Mouse (Mus musculus): ENCODE measurements at regions not wholly inside any gene's neighbourhood (a gene's known extent, or its start where the extent isn't known, plus 50 kb on each side); places are given as distances from the start of the nearest gene placed in this dataset.

GRCm38 (mm10) chr1:42231091-42231490 lies 464.5 kb upstream of the Pou3f3 start:
- DNase-seq (ENCODE audit: low read depth, low spot score): no peak

GRCm38 (mm10) chr1:42231897-42232296 lies 463.7 kb upstream of the Pou3f3 start:
- no peak for DNase-seq (ENCODE audit: low read depth, low spot score)

GRCm38 (mm10) chr1:42232716-42233115 lies 462.9 kb upstream of the Pou3f3 start:
- DNase-seq (ENCODE audit: low read depth, low spot score): no peak

GRCm38 (mm10) chr1:42233289-42233688 lies 462.3 kb upstream of the Pou3f3 start:
- DNase-seq (ENCODE audit: low read depth, low spot score): no peak

- DNase-seq (ENCODE audit: low read depth, low spot score): no peak
These were observed 459.0 kb upstream of the Pou3f3 start for GRCm38 (mm10) chr1:42236466-42237010.

- DNase-seq (ENCODE audit: low read depth, low spot score): no peak
These were observed 457.2 kb upstream of the Pou3f3 start for GRCm38 (mm10) chr1:42238408-42238807.

GRCm38 (mm10) chr1:42241172-42241571 lies 454.4 kb upstream of the Pou3f3 start:
- no peak for DNase-seq (ENCODE audit: low read depth, low spot score)

GRCm38 (mm10) chr1:42241601-42242220 lies 453.9 kb upstream of the Pou3f3 start:
- no peak for DNase-seq (ENCODE audit: low read depth, low spot score)

- DNase-seq (ENCODE audit: low read depth, low spot score): no peak
These were observed 452.7 kb upstream of the Pou3f3 start for GRCm38 (mm10) chr1:42242586-42243457.

- no peak for DNase-seq (ENCODE audit: low read depth, low spot score)
These were observed 452.1 kb upstream of the Pou3f3 start for GRCm38 (mm10) chr1:42243458-42243855.

GRCm38 (mm10) chr1:42243878-42244277 lies 451.7 kb upstream of the Pou3f3 start:
- DNase-seq (ENCODE audit: low read depth, low spot score): no peak

GRCm38 (mm10) chr1:42252386-42252785 lies 443.2 kb upstream of the Pou3f3 start:
- DNase-seq (ENCODE audit: low read depth, low spot score): no peak

GRCm38 (mm10) chr1:42253786-42254185 lies 441.8 kb upstream of the Pou3f3 start:
- DNase-seq (ENCODE audit: low read depth, low spot score): peak; percentile 72

GRCm38 (mm10) chr1:42256911-42257595 lies 438.5 kb upstream of the Pou3f3 start:
- DNase-seq (ENCODE audit: low read depth, low spot score): no peak

GRCm38 (mm10) chr1:42257801-42258593 lies 437.6 kb upstream of the Pou3f3 start:
- no peak for DNase-seq (ENCODE audit: low read depth, low spot score)

- DNase-seq (ENCODE audit: low read depth, low spot score): no peak
These were observed 437.0 kb upstream of the Pou3f3 start for GRCm38 (mm10) chr1:42258594-42258910.

- no peak for DNase-seq (ENCODE audit: low read depth, low spot score)
These were observed 436.2 kb upstream of the Pou3f3 start for GRCm38 (mm10) chr1:42259216-42259977.

GRCm38 (mm10) chr1:42260033-42260925 lies 435.3 kb upstream of the Pou3f3 start:
- no peak for DNase-seq (ENCODE audit: low read depth, low spot score)

GRCm38 (mm10) chr1:42261031-42261430 lies 434.5 kb upstream of the Pou3f3 start:
- no peak for DNase-seq (ENCODE audit: low read depth, low spot score)

GRCm38 (mm10) chr1:42261800-42262199 lies 433.8 kb upstream of the Pou3f3 start:
- DNase-seq (ENCODE audit: low read depth, low spot score): no peak
